Mouse (Mus musculus) kidney, adult 9 months (tissue): ENCODE results near the gene Gtf2ird1.
A peak's percentile ranks its signal among the peaks of the same experiment; 100 is the strongest.
"Not testable (repeated sequence)": the region's sequence is repeated elsewhere in the genome, so short reads cannot be mapped to it uniquely, and the experiment has no call there.

Source experiments
- DNase-seq: peaks from one replicate; pipeline ENCODE4 v3.0.0; 2022

Gtf2ird1 gene

DNA sequence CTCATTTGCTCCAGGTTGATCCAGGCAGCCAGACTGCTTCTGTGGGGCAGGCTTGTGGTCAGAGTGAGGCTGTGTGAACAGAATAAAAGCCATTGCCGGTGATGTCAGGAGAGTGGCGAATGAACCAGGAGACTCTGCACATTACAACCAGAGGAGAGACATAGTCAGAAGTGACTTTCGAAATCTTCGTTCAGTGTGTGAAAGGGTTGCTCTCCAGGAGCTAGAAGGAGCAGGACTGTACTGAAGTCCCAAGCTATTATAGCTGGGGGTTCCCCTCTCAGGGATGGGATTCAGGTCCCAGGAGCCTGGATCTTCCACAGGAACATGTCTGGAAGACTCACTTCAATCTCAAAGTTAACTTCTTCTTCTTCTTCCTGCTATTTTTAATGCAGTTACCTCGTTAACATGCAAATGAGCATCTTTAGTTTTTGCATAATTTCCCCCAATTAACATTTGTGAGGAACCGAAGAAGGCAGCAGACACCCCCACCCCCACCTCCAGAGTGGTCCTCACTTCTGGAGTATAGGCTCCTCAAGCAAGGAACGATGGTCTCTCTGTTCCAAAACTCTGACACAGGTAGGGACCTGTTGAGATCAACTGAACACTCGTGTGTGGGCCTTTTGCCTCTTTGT lies 14.1 kb upstream of the Gtf2ird1 start:
- no peak for DNase-seq

DNA sequence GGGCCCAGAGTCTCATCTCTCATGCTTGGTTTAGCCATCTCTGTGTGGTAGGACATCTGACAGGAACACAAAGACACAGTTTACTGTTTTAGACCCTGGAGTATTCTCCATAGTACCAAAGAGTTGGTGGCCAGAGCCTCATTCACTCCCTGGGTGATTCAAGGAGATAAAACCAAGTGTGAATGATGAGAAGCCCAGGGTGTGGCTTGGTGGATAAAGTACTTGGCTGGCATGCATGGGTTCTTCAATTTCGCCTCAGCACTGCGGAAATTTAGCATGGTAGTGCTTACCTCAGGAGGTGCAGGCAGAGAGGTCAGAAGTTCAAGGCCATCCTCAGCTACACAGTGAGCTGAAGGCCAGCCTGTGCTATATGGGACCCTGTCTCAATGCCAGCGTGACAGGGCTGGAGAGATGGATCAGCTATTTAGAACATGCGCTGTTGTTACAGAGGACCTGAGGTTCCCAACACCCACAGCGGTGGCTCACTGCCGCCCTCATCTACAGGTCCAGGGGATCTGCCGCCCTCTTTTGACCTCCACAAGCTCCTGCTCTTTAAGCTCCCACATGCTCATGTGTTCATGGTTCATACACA lies 13.1 kb upstream of the Gtf2ird1 start:
- DNase-seq, result no peak

DNA sequence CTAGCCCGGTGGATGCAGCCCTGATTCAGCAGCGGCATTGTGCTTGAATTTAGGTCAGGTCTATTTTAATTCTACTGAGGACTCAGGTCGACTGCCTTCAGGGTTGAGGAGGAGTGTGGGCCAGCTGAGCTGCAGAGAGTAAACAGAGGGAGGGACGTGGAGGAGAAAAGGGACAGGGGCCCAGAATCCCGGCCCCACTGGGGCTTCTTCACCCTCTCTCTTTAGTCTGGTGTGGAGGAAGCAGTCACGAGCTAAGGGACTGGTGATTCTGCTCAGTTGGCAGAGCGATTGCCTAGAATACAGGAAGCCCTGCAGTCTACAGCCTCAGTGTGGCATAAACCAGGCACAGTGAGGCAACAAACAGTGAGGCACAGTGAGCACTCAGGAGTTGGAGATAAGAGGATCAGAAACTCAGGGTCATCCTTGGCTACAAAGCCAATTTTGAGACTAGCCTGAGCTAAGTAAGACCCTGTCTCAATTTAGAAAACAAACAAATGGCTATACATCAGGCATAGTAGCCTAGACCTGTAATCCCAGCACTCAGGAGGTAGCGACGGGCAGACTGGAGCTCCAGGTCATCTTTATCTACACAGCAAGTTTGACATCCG lies 11.7 kb upstream of the Gtf2ird1 start:
- no peak for DNase-seq

DNA sequence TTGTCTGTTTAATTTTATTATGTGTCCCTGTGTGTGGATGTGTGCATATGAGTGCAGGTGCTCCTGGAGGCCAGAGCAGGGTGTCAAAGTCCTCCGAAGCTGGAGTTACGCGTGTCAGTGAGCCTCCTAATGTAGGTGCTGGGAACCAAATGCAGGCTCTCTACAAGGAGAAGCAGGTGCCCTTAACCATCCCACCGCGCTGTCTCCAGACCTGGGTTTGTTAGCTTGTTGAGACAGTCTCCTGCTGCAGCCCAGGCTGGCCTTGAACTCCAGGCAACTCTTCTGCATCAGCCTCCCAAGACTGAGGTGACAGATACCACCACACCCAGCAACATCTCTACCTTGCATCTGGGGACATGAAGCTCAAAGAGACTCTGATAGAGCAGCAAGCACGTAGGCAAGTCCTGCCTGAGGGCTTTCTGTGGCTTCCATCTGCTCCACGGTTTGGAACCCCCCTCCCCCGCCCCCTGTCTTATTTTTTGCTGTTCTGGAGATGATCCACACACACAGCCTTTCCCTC lies 10.6 kb upstream of the Gtf2ird1 start:
- no peak for DNase-seq

DNA sequence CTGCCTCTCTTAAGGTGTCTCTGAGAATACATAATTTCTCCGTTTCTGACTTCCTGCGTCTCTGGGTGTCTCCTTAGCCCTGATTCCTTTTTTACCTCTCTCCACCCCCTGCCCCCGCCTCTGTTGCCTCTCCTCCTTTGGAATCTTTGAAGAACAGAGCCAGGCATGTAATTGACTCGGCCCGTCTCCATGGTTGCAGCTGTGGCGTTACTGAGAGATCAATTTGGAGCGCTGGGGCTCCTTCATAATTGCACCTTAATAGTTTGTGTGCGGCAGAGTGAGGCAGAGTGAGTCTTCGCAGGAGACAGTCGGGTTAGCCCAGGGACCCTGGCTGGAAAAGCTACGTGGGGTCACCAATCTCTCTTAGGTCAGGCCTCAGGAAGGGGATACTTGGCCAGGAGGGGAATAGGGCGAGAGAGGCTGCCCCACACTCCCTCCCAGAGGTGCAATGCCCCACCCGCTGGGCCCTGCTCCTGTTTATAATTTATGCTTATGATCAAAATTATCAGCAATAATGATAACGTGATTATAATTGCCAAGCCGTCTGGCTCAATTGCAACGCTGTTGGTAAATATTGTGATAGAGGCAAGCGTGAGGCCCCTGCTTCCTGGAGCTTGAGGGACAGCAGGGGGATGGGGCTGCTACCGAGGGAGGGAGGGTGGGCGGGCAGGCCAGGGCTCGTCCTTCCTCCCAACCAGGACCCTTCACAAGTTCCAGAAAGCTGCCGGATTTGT lies 9.9 kb upstream of the Gtf2ird1 start:
- DNase-seq, result no peak

DNA sequence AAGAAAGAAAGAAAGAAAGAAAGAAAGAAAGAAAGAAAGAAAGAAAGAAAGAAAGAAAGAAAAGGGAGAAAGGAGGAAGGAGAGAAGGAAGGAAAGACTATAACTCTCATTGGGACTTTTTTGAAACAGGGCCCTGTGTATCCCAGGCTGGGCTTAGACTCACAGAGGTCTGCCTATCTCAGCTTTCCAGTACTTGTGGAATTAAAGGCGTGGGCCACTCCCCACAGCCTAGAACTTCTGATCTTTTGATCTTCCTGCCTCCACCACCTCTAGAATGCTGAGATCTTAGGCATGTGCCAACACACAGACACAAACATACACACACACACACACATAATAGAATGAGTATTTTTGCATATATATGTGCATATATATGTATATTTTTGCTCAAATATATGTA lies 8.7 kb upstream of the Gtf2ird1 start:
- no peak for DNase-seq

DNA sequence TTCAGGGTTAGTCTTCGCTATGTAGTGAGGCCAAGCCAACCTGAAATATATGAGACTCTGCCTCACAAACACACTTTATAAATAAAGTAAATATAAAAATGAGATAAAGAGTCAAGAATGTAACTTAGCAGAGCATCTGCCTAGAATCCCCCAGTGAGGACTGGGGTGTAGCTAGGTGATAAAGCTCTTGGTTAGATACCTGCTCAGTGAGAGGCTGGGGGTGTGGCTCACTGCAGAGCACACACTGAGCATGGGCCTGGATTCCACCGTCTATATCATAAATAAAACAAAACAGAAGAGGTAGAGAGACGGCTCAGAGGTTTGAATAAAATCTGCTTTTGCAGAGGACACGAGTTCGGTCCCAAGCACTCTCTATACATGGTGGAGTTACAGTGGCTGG lies 7.7 kb upstream of the Gtf2ird1 start:
- DNase-seq, result no peak

DNA sequence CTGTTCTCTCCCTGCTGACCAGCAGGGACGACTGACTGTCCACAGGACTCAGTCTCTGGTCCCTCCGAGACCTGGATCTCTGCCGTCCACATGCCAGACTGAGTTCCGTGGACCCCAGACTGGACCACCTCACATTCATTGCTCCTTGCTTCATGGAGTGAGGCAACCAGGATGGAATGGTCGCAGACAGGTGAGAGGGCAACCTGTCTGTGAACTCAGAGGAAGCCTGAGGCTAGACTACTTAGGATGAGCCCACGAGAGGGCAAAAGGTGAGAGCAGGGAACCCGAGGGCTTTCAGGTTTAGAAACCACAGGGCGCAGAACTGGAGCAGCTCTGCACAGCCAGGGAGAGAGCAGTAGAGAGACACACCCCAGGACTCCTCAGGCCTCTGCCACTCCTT lies 6.2 kb upstream of the Gtf2ird1 start:
- no peak for DNase-seq

DNA sequence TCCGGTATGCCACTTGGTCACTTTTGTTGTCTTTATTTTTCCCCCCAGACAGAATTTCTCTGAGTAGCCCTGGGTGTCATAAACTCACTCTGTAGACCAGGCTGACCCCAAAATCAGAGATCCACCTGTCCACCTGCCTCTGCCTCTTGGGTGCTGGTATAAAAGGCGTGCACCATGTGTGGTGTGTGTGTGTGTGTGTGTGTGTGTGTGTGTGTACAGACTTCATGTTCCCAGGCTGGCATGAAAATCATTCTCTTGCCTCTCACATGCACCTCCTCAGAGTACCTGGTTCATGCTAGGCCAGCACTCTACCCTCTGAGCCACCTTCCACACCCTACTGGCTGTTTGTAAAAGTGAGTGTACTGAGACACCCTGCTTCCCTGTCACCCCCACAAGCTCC lies 5.8 kb upstream of the Gtf2ird1 start:
- no peak for DNase-seq

DNA sequence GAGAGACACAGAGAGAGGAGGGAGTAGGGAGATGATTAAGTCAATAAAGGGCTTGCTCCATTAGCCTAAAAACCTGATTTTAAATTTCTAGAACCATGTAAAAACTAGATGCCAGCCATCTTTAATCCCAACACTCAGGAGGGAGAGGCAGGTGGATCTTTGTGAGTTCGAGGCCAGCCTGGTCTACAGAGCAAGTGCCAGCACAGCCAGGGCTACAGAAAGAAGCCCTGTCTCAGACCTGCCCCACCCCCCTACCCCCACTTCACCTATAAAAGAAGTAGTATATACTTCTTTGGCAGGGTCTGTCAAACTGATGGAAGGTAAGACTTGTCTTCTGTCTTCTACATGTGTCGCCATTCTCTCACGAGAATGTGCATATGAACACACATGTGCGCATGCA lies 4.0 kb upstream of the Gtf2ird1 start:
- DNase-seq, result no peak

DNA sequence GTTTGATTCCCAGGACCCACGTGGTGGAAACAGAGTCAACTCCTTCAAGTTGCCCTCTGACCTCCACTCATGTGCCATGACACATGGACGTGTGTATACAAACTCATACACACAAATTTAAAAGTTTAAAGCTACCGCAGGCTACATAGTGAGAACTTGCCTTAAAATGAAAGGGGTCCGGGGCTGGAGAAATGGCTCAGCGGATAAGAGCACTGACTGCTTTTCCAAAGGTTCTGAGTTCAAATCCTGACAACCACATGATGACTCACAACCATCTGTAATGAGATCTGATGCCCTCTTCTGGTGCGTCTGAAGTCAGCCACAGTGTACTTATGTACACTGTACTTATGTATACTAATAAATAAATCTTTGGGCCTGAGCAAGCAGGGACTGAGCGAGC lies 2.6 kb upstream of the Gtf2ird1 start:
- no peak for DNase-seq

DNA sequence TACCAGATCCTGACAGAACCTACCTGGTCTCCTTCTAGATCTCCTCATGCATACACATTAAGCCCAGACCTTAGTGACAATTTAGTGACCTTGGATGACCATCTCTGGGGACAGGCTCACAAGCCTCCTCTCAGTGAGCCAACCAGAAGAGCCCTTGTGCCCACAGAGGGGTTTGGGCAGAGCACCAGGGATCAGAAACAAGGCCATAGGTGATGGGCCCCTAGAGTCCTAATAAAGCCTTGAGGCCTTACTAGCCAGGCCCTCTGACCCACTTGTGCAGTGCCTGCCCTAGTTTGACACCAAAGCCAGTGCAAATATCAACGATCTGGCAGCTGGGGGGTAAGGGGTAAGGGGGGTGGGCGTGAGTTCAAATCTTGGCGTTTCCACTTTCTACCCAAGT lies 1.9 kb upstream of the Gtf2ird1 start:
- DNase-seq, result no peak

DNA sequence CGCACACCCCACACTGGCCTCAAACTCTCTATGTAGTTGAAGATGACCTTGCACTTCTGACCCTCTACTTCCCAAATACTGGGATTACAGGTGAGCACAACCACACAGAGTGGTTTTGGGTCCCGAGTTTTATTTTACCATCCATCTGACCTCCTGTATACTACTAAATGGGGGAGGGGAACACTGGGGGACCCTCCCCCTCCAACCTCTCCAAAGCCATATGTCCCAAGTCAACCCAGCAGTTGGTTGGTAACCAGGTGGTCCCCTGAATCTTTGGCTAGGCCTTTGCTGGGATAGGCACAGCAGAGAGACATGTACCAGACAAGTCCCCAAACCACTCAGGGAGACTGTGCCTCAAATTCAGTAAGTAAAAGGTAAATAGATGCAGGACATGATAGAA lies 855 bp upstream of the Gtf2ird1 start:
- DNase-seq, result no peak

DNA sequence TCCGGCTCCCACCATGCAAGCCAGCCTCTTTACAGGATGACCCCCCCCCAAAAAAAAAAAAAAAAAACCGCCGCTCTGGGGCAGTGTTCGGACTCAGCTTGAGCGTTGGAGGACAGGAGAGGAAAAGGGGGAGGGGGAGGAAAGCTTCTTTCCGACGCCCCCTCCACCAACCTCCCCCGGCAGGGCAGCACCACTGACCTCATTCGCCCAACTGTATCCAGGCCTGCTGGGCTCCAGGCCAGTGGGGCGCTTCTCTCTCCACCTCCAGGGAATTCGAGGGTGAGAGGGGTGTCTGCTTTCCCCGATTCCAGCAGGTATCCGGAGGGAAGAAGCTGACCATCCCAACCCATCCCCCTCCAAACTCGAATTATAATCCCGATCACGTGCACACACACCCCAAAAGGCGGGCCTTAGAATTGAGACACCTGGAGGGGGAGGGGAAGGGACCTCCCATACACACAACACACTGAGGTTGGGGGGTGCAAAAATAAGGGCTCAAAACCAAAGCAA lies 547 bp downstream of the Gtf2ird1 start:
- DNase-seq, result peak; percentile 68

DNA sequence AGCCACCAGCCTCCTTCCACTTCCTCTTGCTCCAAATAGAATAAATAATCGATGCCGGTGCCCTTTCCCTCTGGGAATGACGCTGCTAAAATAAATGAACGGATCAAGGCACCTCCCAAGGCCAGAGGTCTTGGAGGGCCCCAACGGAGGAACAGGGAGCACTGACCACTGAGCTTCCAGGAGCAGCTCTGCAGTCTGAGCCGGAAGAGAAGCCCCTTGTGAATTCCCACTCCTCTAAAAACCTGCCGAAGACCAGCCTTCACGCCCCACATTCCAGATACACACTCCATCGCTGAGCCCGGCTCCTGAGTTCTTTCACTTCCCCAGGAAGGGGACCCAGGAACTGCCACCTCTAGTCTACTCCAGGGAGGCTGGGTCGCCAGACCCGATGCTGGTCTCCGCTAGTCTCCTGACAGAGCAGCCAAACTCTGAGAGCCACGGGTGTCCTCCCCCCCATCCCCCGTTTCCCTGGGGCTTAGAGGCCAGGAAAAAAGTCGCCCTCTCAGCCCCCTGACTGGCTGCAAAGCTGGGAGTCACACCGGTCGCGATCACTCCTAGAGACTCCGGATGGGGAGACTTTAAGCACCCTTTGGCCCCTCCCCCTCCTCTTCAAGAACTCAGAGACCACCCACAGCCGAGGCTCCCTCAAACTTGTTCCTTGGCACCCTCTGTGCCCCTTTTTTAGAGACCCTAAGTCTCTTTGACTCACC lies 1.2 kb downstream of the Gtf2ird1 start:
- DNase-seq, result peak; percentile 34

DNA sequence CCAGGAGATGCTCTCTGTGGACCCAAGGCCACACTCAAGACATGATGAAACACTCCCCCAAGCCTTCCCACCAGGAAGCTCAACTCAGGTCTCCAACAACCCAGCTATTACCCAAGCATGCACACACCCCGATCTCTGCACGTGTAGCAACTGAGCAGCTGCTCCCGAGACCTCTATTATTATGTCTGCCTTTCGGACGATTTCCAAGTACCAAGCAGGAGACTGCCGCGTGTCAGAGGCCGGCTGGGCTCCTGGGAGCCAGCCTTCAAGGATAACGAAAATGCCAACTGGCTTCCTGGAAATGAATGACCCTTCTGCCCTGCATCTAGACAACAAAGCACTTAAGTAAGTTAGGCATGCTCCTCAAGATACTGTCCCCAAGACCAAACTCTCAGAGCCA lies 2.1 kb downstream of the Gtf2ird1 start:
- no peak for DNase-seq

DNA sequence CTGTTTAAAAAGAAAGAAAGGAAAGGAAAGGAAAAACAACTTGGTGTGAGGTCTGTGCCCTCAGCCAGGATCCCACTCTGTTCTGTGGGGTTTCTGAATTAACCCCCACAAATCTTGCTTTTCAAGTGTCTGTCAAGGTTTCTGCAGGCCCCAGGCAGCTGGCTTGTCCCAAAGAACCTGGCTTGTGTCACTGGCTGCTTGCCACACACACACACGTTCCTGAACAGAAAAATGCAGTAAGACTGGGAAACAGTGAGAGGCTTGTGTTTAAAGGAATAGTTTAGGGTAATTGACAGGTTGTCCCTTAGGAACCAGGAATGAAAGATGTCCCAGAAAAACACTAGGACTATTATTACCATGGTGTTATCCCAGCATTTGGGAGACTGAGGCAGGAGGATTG lies 2.9 kb downstream of the Gtf2ird1 start:
- no peak for DNase-seq

DNA sequence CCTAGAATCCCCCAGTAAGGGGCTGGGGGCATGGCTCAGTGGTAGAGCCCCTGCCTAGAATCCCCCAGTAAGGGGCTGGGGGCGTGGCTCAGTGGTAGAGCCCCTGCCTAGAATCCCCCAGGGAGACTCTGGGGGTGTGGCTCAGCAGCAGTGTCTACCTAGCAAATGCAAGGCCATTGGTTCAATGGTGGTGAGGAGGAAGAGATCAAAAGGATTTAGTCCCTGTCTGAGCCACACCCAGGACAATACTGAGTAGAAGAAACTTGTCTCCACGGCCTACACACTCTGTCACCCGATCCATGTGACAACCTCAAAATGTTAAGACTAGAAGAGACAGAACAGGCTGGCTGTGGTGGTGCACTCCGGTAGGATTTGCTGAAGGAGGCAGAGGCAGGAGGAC lies 9.8 kb downstream of the Gtf2ird1 start:
- DNase-seq, result not testable (repeated sequence)

DNA sequence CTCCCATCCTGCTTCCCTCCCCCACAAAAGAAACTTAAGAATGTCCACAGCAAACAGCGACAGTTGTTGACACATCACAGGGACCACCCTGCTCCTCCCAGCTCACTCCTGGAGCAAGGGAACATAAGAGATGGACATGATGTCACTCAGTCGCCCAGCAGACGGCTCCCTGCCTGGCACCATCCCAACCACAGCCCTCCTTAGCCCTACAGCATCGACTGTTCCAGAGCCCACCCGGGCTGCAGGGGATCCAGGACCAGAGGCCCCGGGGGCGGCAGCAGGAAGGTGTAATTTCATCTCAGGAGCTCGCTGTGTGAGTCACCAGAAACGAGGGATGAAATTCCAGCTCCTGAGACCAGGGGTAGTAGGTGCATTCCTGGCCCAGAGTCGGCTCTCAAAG lies 10.6 kb downstream of the Gtf2ird1 start:
- no peak for DNase-seq

DNA sequence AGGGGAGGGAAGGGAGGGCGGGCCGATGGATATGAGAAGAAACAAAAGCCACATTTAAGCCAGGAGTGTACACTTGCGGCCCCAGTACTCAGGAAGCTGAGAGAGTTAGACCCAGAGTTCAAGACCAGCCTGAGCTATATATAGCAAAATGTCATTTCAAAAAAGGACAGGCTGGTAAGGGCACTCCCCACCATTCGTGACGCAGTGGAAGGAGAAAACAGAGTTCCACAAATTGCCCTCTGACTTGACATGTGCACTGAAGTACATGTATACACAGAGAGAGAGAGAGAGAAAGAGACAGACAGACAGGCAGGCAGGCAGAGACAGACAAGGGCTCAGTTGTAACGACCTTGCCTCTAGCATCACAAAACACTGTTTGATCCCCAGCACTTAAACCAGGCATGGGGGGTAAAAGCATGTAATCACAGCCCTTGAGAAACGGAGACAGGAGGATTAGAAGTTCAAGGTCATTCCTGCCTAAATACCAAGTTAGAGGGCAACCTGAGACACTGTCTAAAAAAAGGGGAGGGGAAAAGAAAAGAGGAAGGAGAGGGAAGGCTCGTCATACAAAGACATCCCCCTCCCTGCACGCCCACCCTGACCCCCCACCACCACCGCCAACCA lies 11.2 kb downstream of the Gtf2ird1 start:
- DNase-seq, result no peak

DNA sequence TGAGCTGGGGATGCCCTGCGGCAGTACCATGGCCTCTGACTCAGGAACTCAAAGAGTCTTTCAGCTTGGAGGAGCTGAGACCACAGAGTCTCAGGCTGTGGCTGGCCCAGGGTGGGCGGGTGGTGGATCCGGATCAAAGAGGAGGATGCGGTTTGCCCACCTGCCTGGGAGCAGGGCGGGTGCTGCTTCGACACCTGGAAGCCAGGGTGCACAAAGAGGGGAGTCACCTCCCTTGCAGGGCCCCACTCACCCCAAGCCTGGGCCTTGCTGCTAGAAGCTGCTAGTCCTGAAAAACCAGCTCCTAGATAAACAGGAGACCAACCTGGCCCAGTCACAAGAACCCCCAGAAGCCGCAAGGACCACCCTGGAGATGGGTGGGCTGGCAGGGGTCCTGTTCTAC lies 12.0 kb downstream of the Gtf2ird1 start:
- no peak for DNase-seq

DNA sequence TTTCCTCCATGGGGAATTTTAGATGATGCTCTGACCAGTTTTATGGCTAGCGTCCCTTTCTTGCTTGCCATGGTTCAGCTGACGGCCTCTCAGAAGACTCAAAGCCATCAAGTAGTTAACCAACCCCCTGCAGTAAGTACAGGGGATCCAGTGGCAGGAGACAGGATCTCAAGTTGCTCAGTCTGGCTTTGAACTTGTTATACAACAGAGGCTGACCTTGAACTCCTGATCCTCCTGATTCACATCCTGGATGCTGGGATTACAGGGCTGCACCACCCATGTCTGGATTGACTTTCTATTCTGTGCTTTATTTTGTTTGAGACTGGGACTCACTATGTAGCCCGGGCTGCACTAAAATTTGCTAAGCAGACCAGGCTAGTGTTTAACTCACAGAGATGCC lies 14.4 kb downstream of the Gtf2ird1 start:
- no peak for DNase-seq

DNA sequence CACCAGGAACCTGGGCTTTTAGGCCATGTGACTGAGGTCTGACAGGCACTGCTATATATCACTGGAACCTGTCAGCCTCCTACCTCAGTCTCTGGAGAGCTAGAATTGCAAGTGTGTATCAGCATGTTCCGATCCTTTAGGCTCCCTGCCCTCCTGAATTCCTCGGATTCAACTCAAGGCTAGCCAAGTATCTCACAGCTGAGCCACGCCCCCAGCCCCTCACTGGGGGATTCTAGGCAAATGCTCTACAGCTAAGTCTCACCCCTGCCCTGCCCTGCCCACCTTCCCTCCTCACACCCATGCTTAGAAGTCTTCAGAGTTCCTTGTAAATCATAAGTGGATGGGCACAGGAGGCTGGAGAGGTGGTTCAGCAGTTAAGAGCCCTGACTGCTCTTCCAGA lies 15.4 kb downstream of the Gtf2ird1 start:
- DNase-seq, result no peak
